ENCODE assay signal across 8 mouse cellular contexts in the genomic region with DNA sequence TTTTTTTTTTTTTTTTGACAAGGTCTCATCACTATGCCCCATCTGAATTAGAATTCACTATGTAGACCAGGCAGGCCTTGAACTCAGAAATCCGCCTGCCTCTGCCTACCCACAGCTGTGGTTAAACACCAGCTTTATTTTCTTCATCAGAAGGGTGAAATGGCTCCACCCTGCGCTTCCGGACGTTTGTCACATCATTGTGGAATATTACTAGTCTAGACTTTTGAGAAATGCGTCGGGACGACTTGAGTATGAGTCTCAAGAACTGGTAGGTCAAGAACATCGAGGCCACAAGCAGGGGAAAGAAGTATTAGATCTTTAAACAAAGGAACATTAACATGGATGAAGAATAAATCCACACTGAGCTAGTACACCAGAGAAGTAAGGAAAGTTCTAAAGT. TPM values are rescaled to one million over a fixed set of nuclear protein-coding genes. Genes with fewer than 3 reads are reported as not detected.
DNase-seq lines count a peak whose midpoint lies in the region; ATAC-seq and TF ChIP-seq lines count a peak whose summit lies in the region.

No protein-coding gene starts in this region.

- no peaks in the 10 kb centered on the region for H3K27me3 ChIP-seq in kidney, adult 2 months (replicated peaks; ENCODE audit: control insufficient read depth, insufficient read depth, low read length)
- H3K27me3 ChIP-seq in hindbrain, embryonic 15.5 days: no peaks in the 10 kb centered on the region
- H3K27me3 ChIP-seq in midbrain, embryonic 15.5 days (replicated peaks): no peaks in the 10 kb centered on the region

- peak overlapping the region; percentile 87 for H3K27ac ChIP-seq in kidney, adult 2 months (ENCODE audit: insufficient read depth, low read depth, low read length)
- H3K27ac ChIP-seq in bone marrow macrophage, adult 2 months (ENCODE audit: insufficient read depth, low read depth, low read length): peak overlapping the region; percentile 72
- H3K27ac ChIP-seq in hindbrain, embryonic 15.5 days (replicated peaks): peak overlapping the region; percentile 100
- H3K27ac ChIP-seq in midbrain, embryonic 15.5 days: peak overlapping the region; percentile 98

- WGBS in kidney, adult 2 months: 73% methylated on average over 8 of the region's 8 CpGs
- 82% methylated on average over 8 of the region's 8 CpGs for WGBS in hindbrain, embryonic 15.5 days
- WGBS in midbrain, embryonic 15.5 days: 83% methylated on average over 8 of the region's 8 CpGs

- H3K9me3 ChIP-seq in hindbrain, embryonic 15.5 days: no peaks in the 10 kb centered on the region
- no peaks in the 10 kb centered on the region for H3K9me3 ChIP-seq in midbrain, embryonic 15.5 days

- H3K9ac ChIP-seq in hindbrain, embryonic 15.5 days: peak overlapping the region; percentile 86
- H3K9ac ChIP-seq in midbrain, embryonic 15.5 days: 0 out of 2 replicates have a peak overlapping the region, but pooled peaks have one; percentile 78

- TF ChIP-seq CTCF in kidney, adult 2 months (conservative IDR thresholded peaks at IDR 0.05; ENCODE audit: insufficient read depth, insufficient read length, low read depth, low read length): no peak
- no peak for TF ChIP-seq CTCF in bone marrow macrophage, adult 2 months (IDR thresholded peaks at IDR 0.05; ENCODE audit: low read depth, low read length)

- TF ChIP-seq POLR2A in kidney, adult 2 months (IDR thresholded peaks at IDR 0.05; ENCODE audit: low read depth, low read length): no peak
- no peak for TF ChIP-seq POLR2A in bone marrow macrophage, adult 2 months (IDR thresholded peaks at IDR 0.05; ENCODE audit: borderline replicate concordance, low read depth, low read length)

- H3K4me2 ChIP-seq in hindbrain, embryonic 15.5 days: peak overlapping the region; percentile 79
- peak overlapping the region; percentile 69 for H3K4me2 ChIP-seq in midbrain, embryonic 15.5 days

- DNase-seq in kidney, adult 2 months: no peak
- no peak for DNase-seq in kidney, adult 9 months
- DNase-seq in right cerebral cortex, postnatal 10 days (ENCODE audit: low spot score in 2 of 2): no peak
- DNase-seq in left cerebral cortex, adult 8-10 months (ENCODE audit: low spot score in 2 of 2): no peak
- DNase-seq in spleen, adult 18-20 months: no peak

- H3K4me3 ChIP-seq in kidney, adult 2 months (ENCODE audit: insufficient read depth, low read depth, low read length): peak overlapping the region; percentile 95
- peak overlapping the region; percentile 88 for H3K4me3 ChIP-seq in bone marrow macrophage, adult 2 months (ENCODE audit: insufficient read depth, low read length)
- H3K4me3 ChIP-seq in hindbrain, embryonic 15.5 days: peak overlapping the region; percentile 83
- peak overlapping the region; percentile 77 for H3K4me3 ChIP-seq in midbrain, embryonic 15.5 days

- H3K36me3 ChIP-seq in kidney, adult 2 months (ENCODE audit: control insufficient read depth, insufficient read depth, low read length): no peaks in the 10 kb centered on the region; the same call in 1 of the 2 replicates
- H3K36me3 ChIP-seq in hindbrain, embryonic 15.5 days: peaks cover 2% of the 10 kb centered on the region; the same call in 1 of the 2 replicates
- H3K36me3 ChIP-seq in midbrain, embryonic 15.5 days (replicated peaks): peaks cover 3% of the 10 kb centered on the region

- ATAC-seq in hindbrain, embryonic 15.5 days (ENCODE audit: low FRiP score, low read depth): no peak
- no peak for ATAC-seq in midbrain, embryonic 15.5 days (replicated peaks)

- H3K4me1 ChIP-seq in kidney, adult 2 months (ENCODE audit: control insufficient read depth, insufficient read depth, low read length): peaks cover 28% of the 10 kb centered on the region
- peaks cover 23% of the 10 kb centered on the region for H3K4me1 ChIP-seq in bone marrow macrophage, adult 2 months (ENCODE audit: control insufficient read depth, insufficient read depth, low read length)
- H3K4me1 ChIP-seq in hindbrain, embryonic 15.5 days (replicated peaks): peaks cover 50% of the 10 kb centered on the region
- H3K4me1 ChIP-seq in midbrain, embryonic 15.5 days: peaks cover 45% of the 10 kb centered on the region

RNA-seq across cellular contexts. Expression of a gene that starts 0.5 kb away (rescaled TPM):
- 630 and 636 TPM in 2 replicates for polyA plus RNA-seq in kidney, adult 2 months (2012; rRNA removed)
- polyA plus RNA-seq in bone marrow macrophage, adult 2 months (2012; ENCODE audit: insufficient read depth, insufficient read length, missing spikeins): 331 and 370 TPM in 2 replicates
- polyA plus RNA-seq in hindbrain, embryonic 15.5 days (2015; fragmentation: Nextera tagmentation; extraction: Ambion mirVana): 1,126 and 1,158 TPM in 2 replicates
- 1,044 and 1,060 TPM in 2 replicates for polyA plus RNA-seq in midbrain, embryonic 15.5 days (2015; fragmentation: Nextera tagmentation; extraction: Ambion mirVana)
- 100 to 1,000 TPM; 450 to 494 (median 470) TPM for total RNA-seq in left cerebral cortex, adult 8-10 months (2022)

RNA-seq across cellular contexts. Expression of a gene that starts 34.9 kb away (rescaled TPM):
- not detected in 2 replicates for polyA plus RNA-seq in kidney, adult 2 months (2012; rRNA removed)
- not detected in 2 replicates for polyA plus RNA-seq in bone marrow macrophage, adult 2 months (2012; ENCODE audit: insufficient read depth, insufficient read length, missing spikeins)
- not detected in 2 replicates for polyA plus RNA-seq in hindbrain, embryonic 15.5 days (2015; fragmentation: Nextera tagmentation; extraction: Ambion mirVana)
- not detected in 2 replicates for polyA plus RNA-seq in midbrain, embryonic 15.5 days (2015; fragmentation: Nextera tagmentation; extraction: Ambion mirVana)
- total RNA-seq in left cerebral cortex, adult 8-10 months (2022): not detected

RNA-seq across cellular contexts. Expression of a gene that starts 45.4 kb away (rescaled TPM):
- 45.6 and 58.8 TPM in 2 replicates for polyA plus RNA-seq in kidney, adult 2 months (2012; rRNA removed)
- polyA plus RNA-seq in bone marrow macrophage, adult 2 months (2012; ENCODE audit: insufficient read depth, insufficient read length, missing spikeins): 77.7 and 90.2 TPM in 2 replicates
- polyA plus RNA-seq in hindbrain, embryonic 15.5 days (2015; fragmentation: Nextera tagmentation; extraction: Ambion mirVana): 32.5 and 33.8 TPM in 2 replicates
- polyA plus RNA-seq in midbrain, embryonic 15.5 days (2015; fragmentation: Nextera tagmentation; extraction: Ambion mirVana): 32.1 and 37.4 TPM in 2 replicates
- 100 to 1,000 TPM in 1 of 4 experiments, 10 to 100 TPM in 3; 86.6 to 105 (median 93.5) TPM for total RNA-seq in left cerebral cortex, adult 8-10 months (2022)
